Comparison of ENCODE assay signal across 17 mouse cellular contexts in genomic region chr2:29198446-29198845, GRCm38 (mm10). TPM values are rescaled to one million over a fixed set of nuclear protein-coding genes. Genes with fewer than 3 reads are reported as not detected.
A peak's percentile ranks its signal among the peaks of the same experiment; 100 is the strongest.
DNase-seq lines count a peak whose midpoint lies in the region; ATAC-seq and TF ChIP-seq lines count a peak whose summit lies in the region.
"Had no signal": no experiment of that assay in that cellular context is flagged by ENCODE, and none has a peak within 500 bp of the region (broad histone marks: within the 10 kb centered on the region; RNA-seq: fewer than 3 reads in every experiment).

No protein-coding gene starts in this region.

- no peak for TF ChIP-seq POLR2A in heart, adult 2 months (IDR thresholded peaks at IDR 0.05; ENCODE audit: insufficient read depth, low read depth, low read length)

- no peak overlapping the region for H3K4me2 ChIP-seq in hindbrain, embryonic 11.5 days (replicated peaks; ENCODE audit: low read depth, low read length)
- H3K4me2 ChIP-seq in hindbrain, embryonic 12.5 days (replicated peaks), result no peak overlapping the region
- H3K4me2 ChIP-seq: embryonic facial prominence, embryonic 13.5 days; liver, embryonic 12.5 days; lung, embryonic 15.5 days; stomach, embryonic 15.5 days had no signal

- 50% methylated on average over 5 of the region's 5 CpGs for WGBS in heart, adult 2 months
- WGBS in hindbrain, embryonic 11.5 days, result 81% methylated on average over 5 of the region's 5 CpGs
- WGBS in hindbrain, embryonic 12.5 days, result 86% methylated on average over 5 of the region's 5 CpGs

- no peak for TF ChIP-seq CTCF in heart, adult 2 months (IDR thresholded peaks at IDR 0.05)

- intact Hi-C loops in heart, adult 2 months (cut with DNase I), result loop anchor here (5.0 kb wide), 1 partner anchor 404 kb away; no protein-coding TSS in a partner anchor
- intact Hi-C loops in heart, postnatal 14 days (cut with DNase I), result no loop called here

- peak; percentile 26 for DNase-seq in cerebellum, adult 9-11 months
- no peak for DNase-seq in cerebellum, adult 8-10 months
- peak in 1 of 2 experiments; percentile 67 for DNase-seq in heart, adult 2 months
- no peak for DNase-seq in heart, postnatal 14 days
- DNase-seq in MN1 (ENCODE audit: low spot score), result peak; percentile 36
- peak; percentile 72 to 79 for DNase-seq in adrenal gland, postnatal 36 days
- no peak for DNase-seq in hindbrain, embryonic 11.5 days (ENCODE audit: low spot score)
- DNase-seq: kidney, adult 18-20 months; midbrain, embryonic 14.5 days; thymus, adult 2 months had no signal

- no peak for ATAC-seq in hindbrain, embryonic 11.5 days (ENCODE audit: low FRiP score)
- no peak for ATAC-seq in hindbrain, embryonic 12.5 days (ENCODE audit: low FRiP score)
- ATAC-seq: forebrain, embryonic 16.5 days; liver, embryonic 12.5 days had no signal

- peak overlapping the region; percentile 69 for H3K27ac ChIP-seq in heart, adult 2 months
- H3K27ac ChIP-seq in hindbrain, embryonic 11.5 days (ENCODE audit: low read depth, low read length), result no peak overlapping the region
- no peak overlapping the region for H3K27ac ChIP-seq in hindbrain, embryonic 12.5 days
- H3K27ac ChIP-seq: embryonic facial prominence, embryonic 13.5 days; left cerebral cortex, adult 2 months; liver, embryonic 12.5 days; lung, embryonic 15.5 days; stomach, embryonic 15.5 days had no signal

- no peak overlapping the region for H3K9ac ChIP-seq in heart, adult 2 months (ENCODE audit: low read depth, low read length)
- H3K9ac ChIP-seq in hindbrain, embryonic 11.5 days (ENCODE audit: low read depth, low read length), result no peak overlapping the region
- H3K9ac ChIP-seq in hindbrain, embryonic 12.5 days, result no peak overlapping the region
- H3K9ac ChIP-seq: embryonic facial prominence, embryonic 13.5 days; liver, embryonic 12.5 days; lung, embryonic 15.5 days; stomach, embryonic 15.5 days had no signal

- H3K36me3 ChIP-seq in heart, adult 2 months (ENCODE audit: control insufficient read depth, insufficient read depth, low read length), result no peaks in the 10 kb centered on the region
- no peaks in the 10 kb centered on the region for H3K36me3 ChIP-seq in hindbrain, embryonic 11.5 days (ENCODE audit: control insufficient read depth, insufficient read depth, low read length)
- no peaks in the 10 kb centered on the region for H3K36me3 ChIP-seq in hindbrain, embryonic 12.5 days
- H3K36me3 ChIP-seq: embryonic facial prominence, embryonic 13.5 days; liver, embryonic 12.5 days; lung, embryonic 15.5 days; stomach, embryonic 15.5 days had no signal

- no peak overlapping the region for H3K4me3 ChIP-seq in heart, adult 2 months
- H3K4me3 ChIP-seq in hindbrain, embryonic 11.5 days (ENCODE audit: low read depth, low read length), result no peak overlapping the region
- no peak overlapping the region for H3K4me3 ChIP-seq in hindbrain, embryonic 12.5 days
- H3K4me3 ChIP-seq: embryonic facial prominence, embryonic 13.5 days; left cerebral cortex, adult 2 months; liver, embryonic 12.5 days; lung, embryonic 15.5 days; stomach, embryonic 15.5 days had no signal

- 0 out of 2 replicates have a peak, but pooled peaks have one; percentile 32 for TF ChIP-seq EP300 in heart, adult 2 months (IDR thresholded peaks at IDR 0.05; ENCODE audit: insufficient read depth, low read depth, low read length)

- peaks cover 1% of the 10 kb centered on the region; the same call in 1 of the 2 replicates for H3K4me1 ChIP-seq in heart, adult 2 months (ENCODE audit: control insufficient read depth, insufficient read depth, low read length)
- H3K4me1 ChIP-seq in hindbrain, embryonic 11.5 days (replicated peaks; ENCODE audit: control insufficient read depth, insufficient read depth, low read length), result no peaks in the 10 kb centered on the region
- peaks cover 19% of the 10 kb centered on the region for H3K4me1 ChIP-seq in hindbrain, embryonic 12.5 days

- H3K9me3 ChIP-seq in hindbrain, embryonic 11.5 days (ENCODE audit: control insufficient read depth, low read length), result no peaks in the 10 kb centered on the region
- H3K9me3 ChIP-seq in hindbrain, embryonic 12.5 days (replicated peaks), result no peaks in the 10 kb centered on the region
- H3K9me3 ChIP-seq: embryonic facial prominence, embryonic 13.5 days; liver, embryonic 12.5 days; lung, embryonic 15.5 days; stomach, embryonic 15.5 days had no signal

- H3K79me2 ChIP-seq in heart, adult 2 months (replicated peaks; ENCODE audit: control insufficient read depth, insufficient read depth, low read length), result no peaks in the 10 kb centered on the region

- H3K27me3 ChIP-seq in heart, adult 2 months (ENCODE audit: control insufficient read depth, insufficient read depth, low read length), result 0 out of 2 replicates have a peak, but pooled peaks cover 3% of the 10 kb centered on the region
- peaks cover 12% of the 10 kb centered on the region for H3K27me3 ChIP-seq in hindbrain, embryonic 11.5 days (ENCODE audit: control insufficient read depth, insufficient read depth, low read length)
- peaks cover 30% of the 10 kb centered on the region for H3K27me3 ChIP-seq in hindbrain, embryonic 12.5 days

RNA-seq across cellular contexts. Expression of gene Ntng2, which starts 54.4 kb away (rescaled TPM):
- 1 to 10 TPM; 7.0 to 7.9 TPM for total RNA-seq in heart, adult 2 months (2021)
- 9.7 and 17.1 TPM in 2 replicates for polyA plus RNA-seq in heart, adult 2 months (2012; rRNA removed)
- 1 to 10 TPM; 4.9 TPM for total RNA-seq in heart, postnatal 14 days (2021)
- 10 to 100 TPM; 35.0 to 44.2 TPM for total RNA-seq in adrenal gland, postnatal 36 days (2021)
- polyA plus RNA-seq in hindbrain, embryonic 11.5 days (2014; fragmentation: Nextera tagmentation; extraction: Ambion mirVana), result 2.7 and 2.8 TPM in 2 replicates
- 2.6 and 3.1 TPM in 2 replicates for polyA plus RNA-seq in hindbrain, embryonic 12.5 days (2016; fragmentation: Nextera tagmentation; extraction: Ambion mirVana)
- polyA plus RNA-seq: liver, embryonic 12.5 days had no signal

Comparison
In these comparisons a context has a peak if more than half of its experiments do, and no peak if none do; other contexts are left out.
1. DNase-seq: peak in cerebellum, adult 9-11 months (single experiment), MN1 (single experiment) and adrenal gland, postnatal 36 days (2 of 2); none in cerebellum, adult 8-10 months (single experiment), heart, postnatal 14 days (0 of 2) and hindbrain, embryonic 11.5 days (single experiment).
2. RNA of gene Ntng2, which starts 54.4 kb away (total RNA-seq): 35.0 to 44.2 TPM in adrenal gland, postnatal 36 days; 7.0 to 7.9 TPM in heart, adult 2 months and 4.9 TPM in heart, postnatal 14 days; every median in the first group is over 4 times any median in the second.